In genomic region chr2:110191965-110192701, GRCm38 (mm10) we compare ENCODE assay signal across 8 mouse cellular contexts.
DNase-seq lines count a peak whose midpoint lies in the region; ATAC-seq lines count a peak whose summit lies in the region.

No protein-coding gene starts in this region.

- H3K4me3 ChIP-seq in hindbrain, embryonic 14.5 days (replicated peaks; ENCODE audit: low read length): no peak overlapping the region
- H3K4me3 ChIP-seq in limb, embryonic 13.5 days: peak overlapping the region; percentile 15; the same call in 1 of the 2 replicates
- no peak overlapping the region for H3K4me3 ChIP-seq in neural tube, embryonic 11.5 days (ENCODE audit: low read depth, low read length)

- H3K9me3 ChIP-seq in hindbrain, embryonic 14.5 days (ENCODE audit: control insufficient read depth, low read length): no peaks in the 10 kb centered on the region
- no peaks in the 10 kb centered on the region for H3K9me3 ChIP-seq in limb, embryonic 13.5 days
- H3K9me3 ChIP-seq in neural tube, embryonic 11.5 days (ENCODE audit: control insufficient read depth, low read length): no peaks in the 10 kb centered on the region

- no peaks in the 10 kb centered on the region for H3K27me3 ChIP-seq in hindbrain, embryonic 14.5 days (ENCODE audit: control insufficient read depth, insufficient read depth, low read length)
- H3K27me3 ChIP-seq in limb, embryonic 13.5 days: no peaks in the 10 kb centered on the region; the same call in 1 of the 2 replicates
- H3K27me3 ChIP-seq in neural tube, embryonic 11.5 days (ENCODE audit: control insufficient read depth, insufficient read depth, low read length): no peaks in the 10 kb centered on the region

- H3K9ac ChIP-seq in hindbrain, embryonic 14.5 days: no peak overlapping the region
- H3K9ac ChIP-seq in limb, embryonic 13.5 days: peak overlapping the region; percentile 43; the same call in 1 of the 2 replicates
- H3K9ac ChIP-seq in neural tube, embryonic 11.5 days (ENCODE audit: low read length): no peak overlapping the region

- H3K36me3 ChIP-seq in hindbrain, embryonic 14.5 days (replicated peaks; ENCODE audit: control insufficient read depth, insufficient read depth): no peaks in the 10 kb centered on the region
- H3K36me3 ChIP-seq in limb, embryonic 13.5 days: no peaks in the 10 kb centered on the region
- H3K36me3 ChIP-seq in neural tube, embryonic 11.5 days (ENCODE audit: control insufficient read depth, insufficient read depth, low read length): no peaks in the 10 kb centered on the region

- peak; percentile 53 for ATAC-seq in hindbrain, embryonic 14.5 days (ENCODE audit: low FRiP score)
- ATAC-seq in limb, embryonic 13.5 days (ENCODE audit: low FRiP score, low read depth): peak; percentile 91
- peak; percentile 67 for ATAC-seq in neural tube, embryonic 11.5 days (ENCODE audit: insufficient read depth, low FRiP score, low TSS enrichment)

- peak; percentile 36 for DNase-seq in left cerebral cortex, postnatal 4 days
- DNase-seq in left cerebral cortex, adult 18-20 months (ENCODE audit: low spot score in 2 of 2): no peak
- DNase-seq in gastrocnemius, adult 18-20 months (ENCODE audit: low spot score): peak; percentile 86
- peak; percentile 43 for DNase-seq in hindbrain, embryonic 14.5 days (ENCODE audit: low spot score)
- DNase-seq in neural tube, embryonic 11.5 days (ENCODE audit: low spot score): peak; percentile 33
- no peak for DNase-seq in thymus, postnatal 0 days (ENCODE audit: low spot score)
- no peak for DNase-seq in c-Kit-positive CD71-positive TER-119-positive erythroid progenitor cells, embryonic 14.5 days (ENCODE audit: low spot score)

- H3K4me2 ChIP-seq in hindbrain, embryonic 14.5 days (replicated peaks): peak overlapping the region; percentile 25
- H3K4me2 ChIP-seq in limb, embryonic 13.5 days (replicated peaks): peak overlapping the region; percentile 56
- H3K4me2 ChIP-seq in neural tube, embryonic 11.5 days (ENCODE audit: low read depth): peak overlapping the region; percentile 3; the same call in 1 of the 2 replicates

- WGBS in hindbrain, embryonic 14.5 days: 10% methylated on average over 15 of the region's 15 CpGs
- 15% methylated on average over 15 of the region's 15 CpGs for WGBS in limb, embryonic 13.5 days
- 19% methylated on average over 15 of the region's 15 CpGs for whole genome bisulfite sequencing in neural tube, embryonic 11.5 days

- intact Hi-C loops in left cerebral cortex, postnatal 4 days (cut with DNase I): no loop called here

- peaks cover 10% of the 10 kb centered on the region; the same call in 1 of the 2 replicates for H3K4me1 ChIP-seq in hindbrain, embryonic 14.5 days (replicated peaks; ENCODE audit: control insufficient read depth, insufficient read depth, low read length)
- peaks cover 57% of the 10 kb centered on the region for H3K4me1 ChIP-seq in limb, embryonic 13.5 days
- H3K4me1 ChIP-seq in neural tube, embryonic 11.5 days (ENCODE audit: control insufficient read depth, insufficient read depth, low read length): peaks cover 12% of the 10 kb centered on the region; the same call in 1 of the 2 replicates

- H3K27ac ChIP-seq in hindbrain, embryonic 14.5 days: no peak overlapping the region
- H3K27ac ChIP-seq in limb, embryonic 13.5 days: peak overlapping the region; percentile 92
- no peak overlapping the region for H3K27ac ChIP-seq in neural tube, embryonic 11.5 days (ENCODE audit: low read depth, low read length)

Comparison
In these comparisons a context has a peak if more than half of its experiments do, and no peak if none do; other contexts are left out.
1. DNase-seq: peak in left cerebral cortex, postnatal 4 days (single experiment), gastrocnemius, adult 18-20 months (single experiment), hindbrain, embryonic 14.5 days (single experiment) and neural tube, embryonic 11.5 days (single experiment); none in left cerebral cortex, adult 18-20 months (0 of 2), thymus, postnatal 0 days (single experiment) and c-Kit-positive CD71-positive TER-119-positive erythroid progenitor cells, embryonic 14.5 days (single experiment).
2. H3K4me2 ChIP-seq: peak in every context shown above with its lines; median percentile 56 in limb, embryonic 13.5 days; 25 in hindbrain, embryonic 14.5 days; 3 in neural tube, embryonic 11.5 days.
3. Peak in every context shown above with its lines, with median percentiles within 50 percentile points of each other: ATAC-seq.